Mouse (Mus musculus) urinary bladder, adult 18-20 months (tissue): ENCODE measurements around the gene Uba52.

Source experiments
- DNase-seq, 2 experiments: peaks; one replicate each; pipeline ENCODE4 v3.0.0; 2022; ENCODE audit warnings: low spot score in 2 of 2, mixed read lengths in 2 of 2

Uba52 gene

DNA sequence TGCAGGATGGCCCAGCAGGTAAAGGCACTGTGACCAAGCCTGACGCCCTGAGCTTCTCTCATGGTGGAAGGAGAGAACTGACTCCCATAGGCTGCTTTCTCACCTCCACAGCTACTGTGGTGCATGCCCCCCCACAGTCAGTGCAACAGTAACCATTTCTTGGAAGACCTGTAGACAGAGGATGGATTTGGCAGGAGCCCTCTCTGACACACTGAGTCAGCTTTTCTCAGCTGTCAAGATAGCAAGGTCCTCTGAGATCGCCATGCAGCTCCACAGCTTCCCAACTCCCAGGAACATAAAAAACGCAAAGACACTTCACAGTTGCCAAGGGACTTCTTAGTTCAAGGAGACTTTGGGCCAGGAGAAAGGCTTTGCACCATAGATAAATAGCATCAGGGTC lies 52.1 kb downstream of the Uba52 start:
- DNase-seq, result no peak
